Mouse (Mus musculus) intestine, embryonic 15.5 days (tissue): ENCODE results near the gene Acsm5. TPM values are rescaled to one million over a fixed set of nuclear protein-coding genes. Genes with fewer than 3 reads are reported as not detected.
"Not testable (repeated sequence)": the region's sequence is repeated elsewhere in the genome, so short reads cannot be mapped to it uniquely, and the experiment has no call there.

ENCODE experiments used
- ATAC-seq: fragments of 200-750 bp; cut with Nextera tagmentation; 2 replicates; pipeline ENCODE4 v1.8.0; 2017; ENCODE audit warnings: moderate TSS enrichment, moderate library complexity
- H3K27ac ChIP-seq: fragments of 300-500 bp; sonication (generic); 2 replicates; pipeline ENCODE4 v1.5.1; 2015; ENCODE audit warnings: mild to moderate bottlenecking, inconsistent platforms
- H3K27me3 ChIP-seq: fragments of 300-500 bp; sonication (generic); replicated peaks from 2 replicates; pipeline ENCODE4 v1.6.1; 2015; ENCODE audit warnings: inconsistent platforms
- H3K36me3 ChIP-seq: fragments of 300-500 bp; sonication (generic); 2 replicates; pipeline ENCODE4 v1.6.1; 2015; ENCODE audit warnings: inconsistent platforms
- H3K4me1 ChIP-seq: fragments of 300-500 bp; sonication (generic); replicated peaks from 2 replicates; pipeline ENCODE4 v1.6.1; 2015; ENCODE audit warnings: inconsistent platforms
- H3K4me2 ChIP-seq: fragments of 300-500 bp; sonication (generic); replicated peaks from 2 replicates; pipeline ENCODE4 v1.6.1; 2015; ENCODE audit warnings: mild to moderate bottlenecking, inconsistent platforms
- H3K4me3 ChIP-seq: fragments of 300-500 bp; sonication (generic); replicated peaks from 2 replicates; pipeline ENCODE4 v1.5.1; 2015; ENCODE audit warnings: inconsistent platforms
- H3K9ac ChIP-seq: fragments of 300-500 bp; sonication (generic); 2 replicates; pipeline ENCODE4 v1.6.1; 2015; ENCODE audit warnings: inconsistent platforms
- H3K9me3 ChIP-seq: fragments of 300-500 bp; sonication (generic); 2 replicates; pipeline ENCODE4 v1.6.1; 2016; ENCODE audit warnings: inconsistent platforms
- WGBS: fragments of 180-500 bp; shearing (Covaris S2); methylation state at CpG from one replicate; pipeline ENCODE4 v1.1.7; 2015; 5-methylcytosine and 5-hydroxymethylcytosine counted together
- polyA plus RNA-seq: library from polyadenylated mRNA; unstranded; fragments of >200 nt; fragmentation: Nextera tagmentation; extraction: Ambion mirVana; gene quantifications from 2 replicates; pipeline ENCODE4 v1.2.1, GENCODE M21; 2015

Gene Acsm5
- polyA plus RNA-seq, 1 experiment from 2014 or later = not detected

GRCm38 (mm10) chr7:119559789-119560451, 40.7 kb downstream of the Acsm5 start:
- Histone ChIP-seq H3K9ac (no peak overlapping the region), H3K4me3 (no peak overlapping the region), H3K4me2 (no peak overlapping the region), H3K36me3 (no peaks in the 10 kb centered on the region), H3K9me3 (no peaks in the 10 kb centered on the region), H3K27me3 (no peaks in the 10 kb centered on the region), H3K4me1 (no peaks in the 10 kb centered on the region), H3K27ac (no peak overlapping the region)
- WGBS = 84% methylated on average over 3 of the region's 3 CpGs
- no peak for ATAC-seq

- H3K9ac ChIP-seq = no peak overlapping the region
- no peaks in the 10 kb centered on the region for H3K4me1 ChIP-seq
- no peaks in the 10 kb centered on the region for H3K9me3 ChIP-seq
- no peak overlapping the region for H3K27ac ChIP-seq
- no peaks in the 10 kb centered on the region for H3K36me3 ChIP-seq
- H3K4me2 ChIP-seq = no peak overlapping the region
- H3K27me3 ChIP-seq = no peaks in the 10 kb centered on the region
- no peak overlapping the region for H3K4me3 ChIP-seq
- ATAC-seq = no peak
- WGBS = 88% methylated on average over 3 of the region's 3 CpGs
Observed at GRCm38 (mm10) chr7:119560452-119560835, 41.2 kb downstream of the Acsm5 start.

- no peak for ATAC-seq
- H3K27me3 ChIP-seq = no peaks in the 10 kb centered on the region
Observed at GRCm38 (mm10) chr7:119561441-119561840, 42.2 kb downstream of the Acsm5 start.

GRCm38 (mm10) chr7:119562476-119562875, 43.2 kb downstream of the Acsm5 start:
- H3K9me3 ChIP-seq, H3K36me3 ChIP-seq, H3K4me3 ChIP-seq, ATAC-seq, H3K27me3 ChIP-seq, H3K27ac ChIP-seq, H3K4me2 ChIP-seq, H3K9ac ChIP-seq, H3K4me1 ChIP-seq: not testable (repeated sequence)
- 88% methylated on average over 2 of the region's 2 CpGs for WGBS

More at GRCm38 (mm10) chr7:119561441-119561840, 42.2 kb downstream of the Acsm5 start:
- Histone ChIP-seq H3K36me3 (no peaks in the 10 kb centered on the region), H3K4me2 (no peak overlapping the region), H3K27ac (no peak overlapping the region), H3K4me3 (no peak overlapping the region), H3K9me3 (no peaks in the 10 kb centered on the region), H3K4me1 (no peaks in the 10 kb centered on the region), H3K9ac (no peak overlapping the region)
- WGBS = 48% methylated on average over 4 of the region's 4 CpGs

GRCm38 (mm10) chr7:119594530-119595107, 75.4 kb downstream of the Acsm5 start:
- Histone ChIP-seq H3K4me1 (no peaks in the 10 kb centered on the region), H3K27ac (no peak overlapping the region), H3K9me3 (no peaks in the 10 kb centered on the region), H3K4me2 (no peak overlapping the region), H3K9ac (no peak overlapping the region), H3K4me3 (no peak overlapping the region), H3K36me3 (no peaks in the 10 kb centered on the region), H3K27me3 (no peaks in the 10 kb centered on the region)
- ATAC-seq = no peak
- WGBS = 54% methylated on average over 3 of the region's 3 CpGs

Other genes with a start within 250 kb of the Acsm5 start
- gene Gp2, start 60.2 kb upstream of the Acsm5 start, polyA plus RNA-seq = 0.18 and 0.82 TPM in 2 replicates
- gene Umod, start 40.2 kb upstream of the Acsm5 start, polyA plus RNA-seq = not detected in 2 replicates
- not detected in 2 replicates for gene Pdilt, start 4.0 kb downstream of the Acsm5 start, polyA plus RNA-seq
- not detected in 2 replicates for gene Acsm2, start 34.9 kb downstream of the Acsm5 start, polyA plus RNA-seq
- 0.18 TPM in 1 of 2 replicates, not detected in the other for gene Acsm1, start 87.6 kb downstream of the Acsm5 start, polyA plus RNA-seq
- not detected in 2 replicates for gene Acsm4, start 170.6 kb downstream of the Acsm5 start, polyA plus RNA-seq
- gene Thumpd1, start 201.3 kb downstream of the Acsm5 start, polyA plus RNA-seq = 61.9 and 62.9 TPM in 2 replicates
- gene Acsm3, start 241.5 kb downstream of the Acsm5 start, polyA plus RNA-seq = 9.1 and 9.2 TPM in 2 replicates